Mouse (Mus musculus): ENCODE data around the gene Hgfac.
A peak's percentile ranks its signal among the peaks of the same experiment; 100 is the strongest.

Gene Hgfac

GRCm38 (mm10) chr5:35041268-35041829, at the start of gene Hgfac:
TSS of gene Hgfac (plus strand) at chr5:35041509.
- DNase-seq (ENCODE audit: inconsistent age in 2 of 2, low spot score in 1 of 2): peak in 1 of 2 experiments; percentile 38

GRCm38 (mm10) chr5:34998754-34999153, 42.6 kb upstream of the Hgfac start:
- no peak for DNase-seq (ENCODE audit: inconsistent age in 2 of 2, low spot score in 1 of 2)

- no peak for DNase-seq (ENCODE audit: inconsistent age in 2 of 2, low spot score in 1 of 2)
These were observed 42.0 kb upstream of the Hgfac start for GRCm38 (mm10) chr5:34999281-34999680.

DNA sequence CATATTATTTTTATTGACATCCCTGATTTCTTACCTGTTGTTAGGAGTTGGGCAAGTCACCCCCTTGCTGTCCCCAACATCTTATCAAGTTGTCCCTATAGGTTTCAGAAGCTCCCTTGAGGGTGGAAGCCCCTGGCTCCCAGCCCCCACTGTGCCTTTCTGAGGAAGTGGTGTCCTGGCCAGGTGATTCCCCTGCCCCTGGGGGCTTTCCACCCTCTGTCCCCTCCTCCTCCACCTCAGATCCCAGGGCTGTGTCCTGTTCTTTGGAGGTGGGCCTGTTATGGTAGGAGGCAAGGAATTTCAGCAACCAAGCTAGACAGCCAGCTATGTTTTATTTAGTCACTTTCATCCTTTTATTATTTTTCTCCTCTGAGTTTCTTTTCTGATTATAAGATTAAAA, 41.0 kb upstream of the Hgfac start:
- DNase-seq (ENCODE audit: inconsistent age in 2 of 2, low spot score in 1 of 2): no peak

DNA sequence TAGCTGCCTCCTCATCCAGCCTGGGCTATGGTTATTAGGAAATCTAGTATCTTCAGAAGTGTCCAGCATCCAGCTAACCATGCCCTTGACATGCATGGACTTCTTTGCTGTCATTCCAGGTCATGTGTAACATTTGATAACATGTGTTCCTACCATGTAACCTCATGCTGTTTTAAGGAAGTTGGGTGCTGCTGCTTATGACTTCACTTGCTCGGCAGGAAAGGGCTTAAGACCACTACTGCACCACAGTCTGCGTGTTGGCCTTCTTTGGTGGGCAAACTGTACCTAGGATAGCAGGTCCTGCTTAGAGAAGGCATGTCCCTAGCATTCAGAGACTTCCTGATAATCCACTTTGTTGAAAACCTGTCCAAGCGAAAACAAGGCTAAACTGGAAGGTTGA, 40.2 kb upstream of the Hgfac start:
- DNase-seq (ENCODE audit: inconsistent age in 2 of 2, low spot score in 1 of 2): no peak

DNA sequence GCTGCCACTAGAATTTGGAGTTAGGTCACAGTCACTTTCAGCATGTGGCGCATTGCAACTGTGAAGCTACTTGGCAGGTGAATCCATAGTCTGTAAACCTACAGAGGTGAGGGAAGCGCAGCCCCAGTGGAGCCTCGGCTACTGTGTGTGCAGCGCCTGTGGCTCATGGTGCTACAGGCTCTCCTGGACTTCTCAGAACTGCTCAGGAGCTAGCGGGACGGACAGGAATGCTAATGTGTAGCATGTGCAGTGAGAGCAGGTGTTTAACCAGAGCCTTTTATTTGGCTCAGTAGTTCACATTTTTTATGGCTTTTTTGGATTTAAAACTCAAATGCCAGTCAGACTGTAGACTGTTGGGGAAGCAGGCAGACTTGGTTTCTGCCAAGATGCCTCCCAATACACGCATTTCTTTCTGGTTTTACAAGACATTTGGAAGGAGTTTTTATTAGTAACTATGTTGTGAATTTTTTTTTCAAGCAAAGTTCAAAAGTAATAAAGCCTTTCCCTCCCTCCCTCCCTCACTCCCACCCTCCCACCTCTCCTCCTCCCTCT, 37.6 kb upstream of the Hgfac start:
- DNase-seq (ENCODE audit: inconsistent age in 2 of 2, low spot score in 1 of 2): no peak

DNA sequence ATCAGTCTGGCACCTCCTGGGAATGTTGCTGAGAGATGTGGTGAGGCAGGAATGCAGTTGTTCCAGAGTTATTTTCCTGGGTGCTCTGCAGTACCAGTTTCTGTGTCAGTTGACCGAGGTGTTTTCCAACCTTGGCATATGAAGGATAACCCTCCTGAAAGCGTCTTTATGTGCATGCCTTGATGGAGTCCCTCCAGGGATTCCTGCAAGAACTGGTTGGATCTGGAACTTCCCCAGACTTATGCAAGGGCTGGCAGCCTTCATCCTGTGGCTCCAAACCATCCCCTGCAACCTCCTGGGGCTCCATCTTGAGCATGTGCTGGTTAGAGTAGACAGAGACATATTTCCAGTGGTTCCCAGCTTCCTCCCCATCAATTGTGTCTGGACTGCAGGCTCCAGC, 36.5 kb upstream of the Hgfac start:
- DNase-seq (ENCODE audit: inconsistent age in 2 of 2, low spot score in 1 of 2): no peak

- no peak for DNase-seq (ENCODE audit: inconsistent age in 2 of 2, low spot score in 1 of 2)
These were observed 35.6 kb upstream of the Hgfac start for GRCm38 (mm10) chr5:35005659-35006058.

DNA sequence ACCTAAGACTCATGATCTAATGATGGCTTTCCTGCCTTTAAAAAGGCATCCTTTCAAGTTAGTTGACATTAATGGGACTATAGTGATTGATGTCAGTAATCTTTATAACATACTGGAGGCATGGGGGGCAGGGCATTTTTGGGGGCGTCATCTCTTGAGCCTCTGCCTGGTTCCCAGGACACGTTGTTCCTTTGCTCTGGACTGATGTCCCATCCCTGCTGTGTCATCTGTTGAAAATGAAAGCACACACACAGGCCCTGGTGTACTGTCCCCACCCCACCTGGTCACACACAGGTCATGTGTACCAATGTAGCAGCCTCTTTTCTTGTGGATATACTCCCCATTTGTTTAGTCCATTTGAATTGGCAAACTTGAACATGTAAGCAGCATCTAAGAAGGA, 34.7 kb upstream of the Hgfac start:
- no peak for DNase-seq (ENCODE audit: inconsistent age in 2 of 2, low spot score in 1 of 2)

DNA sequence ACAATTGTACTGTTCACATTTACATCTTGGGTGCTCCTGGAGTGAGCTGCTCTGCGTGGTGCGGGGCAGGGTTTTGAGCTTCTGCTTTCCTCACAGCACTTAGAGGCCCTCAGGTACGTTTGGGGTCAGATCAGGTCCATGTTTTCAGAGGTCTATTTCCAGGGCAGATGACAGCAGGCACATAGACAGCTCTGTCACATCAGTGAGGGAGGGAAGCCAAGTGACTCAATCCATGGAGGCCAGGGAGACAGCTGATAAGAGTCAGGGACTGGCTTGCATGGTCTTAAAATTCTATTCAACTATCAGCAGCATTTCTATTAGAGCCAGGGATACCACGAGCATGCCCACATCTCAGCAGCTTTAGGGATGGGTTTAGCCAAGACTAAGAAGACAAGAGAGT, 32.1 kb upstream of the Hgfac start:
- DNase-seq (ENCODE audit: inconsistent age in 2 of 2, low spot score in 1 of 2): peak; percentile 36 to 80

DNA sequence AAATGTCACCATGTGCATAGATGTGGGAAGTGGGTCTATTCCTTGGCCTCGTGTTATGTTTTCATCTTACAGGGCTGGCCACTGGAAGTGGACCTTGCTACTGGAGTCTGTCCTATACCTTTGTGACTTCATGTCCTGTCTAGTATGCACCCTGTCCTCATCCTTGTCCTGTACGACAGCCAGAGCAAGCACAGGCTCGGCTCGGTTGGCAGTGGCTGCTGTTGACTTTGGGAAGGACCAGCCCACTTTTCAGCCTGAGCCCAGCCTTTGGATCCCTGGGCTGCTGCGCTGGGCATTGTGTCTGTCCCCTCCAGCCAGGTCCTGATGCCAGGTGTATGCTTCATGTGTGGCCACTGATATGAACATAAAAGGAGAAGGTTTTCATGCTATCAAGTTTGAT, 30.7 kb upstream of the Hgfac start:
- DNase-seq (ENCODE audit: inconsistent age in 2 of 2, low spot score in 1 of 2): no peak

- DNase-seq (ENCODE audit: inconsistent age in 2 of 2, low spot score in 1 of 2): peak in 1 of 2 experiments; percentile 58
These were observed 30.0 kb upstream of the Hgfac start for GRCm38 (mm10) chr5:35011156-35011923.

GRCm38 (mm10) chr5:35014036-35014435, 27.3 kb upstream of the Hgfac start:
- no peak for DNase-seq (ENCODE audit: inconsistent age in 2 of 2, low spot score in 1 of 2)

DNA sequence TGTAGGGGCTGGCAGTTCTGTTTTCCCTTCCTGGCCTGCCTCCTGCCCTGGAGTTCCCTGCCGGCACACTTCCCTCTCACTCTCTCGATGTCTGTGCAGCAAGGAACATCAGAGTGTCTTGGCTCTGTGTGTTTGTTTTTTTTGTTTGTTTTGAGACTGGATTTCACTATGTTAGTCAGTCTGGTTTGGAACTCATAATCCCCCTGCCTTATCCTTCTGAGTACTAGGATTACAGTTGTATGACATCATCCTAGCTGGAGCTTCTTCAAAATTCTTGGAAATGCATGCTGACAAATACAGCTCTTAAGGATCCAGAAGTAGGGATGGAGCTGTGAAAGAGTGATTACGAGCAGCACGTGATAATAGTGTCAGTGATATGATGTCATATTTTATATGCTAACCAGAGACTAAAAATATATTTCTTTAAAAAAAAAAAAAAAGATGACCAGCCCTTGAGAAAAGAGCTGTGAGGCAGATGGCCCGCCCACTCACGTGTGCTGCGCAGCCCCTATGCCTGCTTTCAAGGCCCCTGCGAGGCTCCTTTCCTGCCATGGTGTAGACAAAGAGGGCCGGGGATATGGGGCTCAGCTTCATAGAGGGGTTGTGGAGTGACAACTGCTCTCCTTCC, 21.5 kb upstream of the Hgfac start:
- no peak for DNase-seq (ENCODE audit: inconsistent age in 2 of 2, low spot score in 1 of 2)

GRCm38 (mm10) chr5:35020410-35021241, 20.7 kb upstream of the Hgfac start:
- no peak for DNase-seq (ENCODE audit: inconsistent age in 2 of 2, low spot score in 1 of 2)

- peak; percentile 51 to 86 for DNase-seq (ENCODE audit: inconsistent age in 2 of 2, low spot score in 1 of 2)
These were observed 16.3 kb upstream of the Hgfac start for GRCm38 (mm10) chr5:35024975-35025374.

GRCm38 (mm10) chr5:35029303-35029702, 12.0 kb upstream of the Hgfac start:
- DNase-seq (ENCODE audit: inconsistent age in 2 of 2, low spot score in 1 of 2): no peak

DNA sequence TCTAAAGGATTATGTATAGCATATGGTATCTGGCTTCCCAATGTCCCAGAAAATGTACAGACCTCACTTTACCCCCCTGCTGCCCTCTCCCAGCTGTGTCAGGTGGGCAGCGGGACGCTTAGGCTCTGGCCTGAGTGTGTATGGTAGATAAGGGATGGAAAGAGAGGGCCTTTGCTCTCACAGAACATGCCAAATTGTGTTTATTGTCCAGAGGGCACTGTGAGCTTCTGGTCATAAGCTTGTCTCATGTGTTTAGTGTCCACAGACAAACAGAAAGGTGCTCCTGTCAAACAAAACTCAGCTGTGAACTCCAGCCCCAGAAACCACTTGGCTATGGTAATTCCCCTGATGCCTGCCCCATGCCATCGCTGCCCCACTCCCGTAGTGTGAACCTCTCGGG, 11.6 kb upstream of the Hgfac start:
- no peak for DNase-seq (ENCODE audit: inconsistent age in 2 of 2, low spot score in 1 of 2)

DNA sequence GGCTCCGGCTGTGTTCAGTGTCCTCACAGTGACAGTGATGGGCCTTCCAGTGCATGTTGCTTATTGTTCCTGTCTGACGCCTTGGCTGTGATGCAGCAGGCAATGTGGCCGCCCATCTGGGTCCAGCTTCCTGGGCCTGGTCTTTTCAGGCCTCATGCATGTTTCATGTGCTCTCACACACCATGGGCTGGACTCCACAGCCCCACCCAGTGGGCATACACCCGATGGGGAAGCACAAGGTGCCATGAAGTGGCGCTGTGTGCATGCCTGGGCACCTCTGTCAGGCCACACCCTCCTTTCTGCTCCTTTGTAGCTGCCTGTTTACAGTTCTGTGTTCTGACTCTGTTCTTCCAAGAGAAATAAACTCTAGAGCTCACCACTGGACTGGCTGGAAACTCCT, 8.2 kb upstream of the Hgfac start:
- DNase-seq (ENCODE audit: inconsistent age in 2 of 2, low spot score in 1 of 2): no peak

DNA sequence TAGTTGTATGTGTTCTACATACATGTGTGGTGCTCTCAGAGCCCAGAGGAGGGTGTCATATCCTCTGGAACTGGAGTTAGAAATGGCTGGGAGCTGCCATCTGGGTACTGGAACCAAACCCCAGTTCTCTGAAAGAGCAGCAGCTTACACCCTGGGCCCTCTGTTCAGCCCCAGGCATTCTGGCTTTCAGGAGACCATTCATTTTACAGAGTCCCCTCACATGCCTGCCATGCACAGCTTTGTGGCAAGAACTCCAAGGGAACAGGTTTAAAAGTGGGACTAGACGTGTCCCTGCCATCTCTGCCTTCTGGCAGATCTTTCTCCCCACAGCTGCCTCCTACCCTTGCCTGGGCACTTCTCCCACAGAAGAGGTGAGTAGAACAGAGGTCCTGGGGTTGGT, 7.7 kb upstream of the Hgfac start:
- no peak for DNase-seq (ENCODE audit: inconsistent age in 2 of 2, low spot score in 1 of 2)

- DNase-seq (ENCODE audit: inconsistent age in 2 of 2, low spot score in 1 of 2): no peak
These were observed 6.2 kb upstream of the Hgfac start for GRCm38 (mm10) chr5:35035141-35035540.
